In the genomic region with DNA sequence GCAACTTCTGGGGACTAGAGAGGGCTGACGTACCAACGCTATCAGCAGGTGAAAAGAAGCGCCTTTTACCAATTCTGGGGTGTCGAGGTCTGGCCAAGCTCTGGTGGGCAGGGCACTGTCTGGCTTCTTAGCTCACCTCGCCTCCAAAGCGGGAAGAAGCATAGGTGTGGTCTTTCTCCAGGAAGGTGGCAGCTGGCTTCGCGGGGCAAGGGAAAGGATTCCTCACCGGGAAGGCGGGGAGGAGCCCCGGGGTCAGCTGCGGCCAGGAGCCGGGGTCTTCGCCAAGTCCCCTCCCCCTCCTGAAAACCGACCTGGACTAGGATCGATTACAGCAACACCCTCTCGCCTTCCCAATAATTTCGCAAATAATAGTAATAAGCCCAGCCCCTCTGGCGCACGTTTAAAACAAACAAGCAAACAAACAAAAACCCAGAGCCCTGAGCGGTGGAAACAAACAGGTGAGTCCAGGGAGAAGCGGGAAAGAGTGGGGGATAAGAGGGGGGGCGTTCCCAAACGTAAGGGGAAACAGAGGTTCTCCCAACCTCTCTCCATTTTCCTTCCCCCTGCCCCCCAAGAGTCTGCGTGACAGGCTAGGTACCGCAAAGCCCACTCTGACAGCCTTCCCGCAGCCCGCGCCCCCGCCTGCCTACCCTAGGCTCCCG, we compare ENCODE assay signal across 8 mouse cellular contexts.
A peak's percentile ranks its signal among the peaks of the same experiment; 100 is the strongest.
DNase-seq lines count a peak whose midpoint lies in the region; ATAC-seq and TF ChIP-seq lines count a peak whose summit lies in the region.

No protein-coding gene starts in this region.

- H3K79me2 ChIP-seq in MEL (ENCODE audit: control insufficient read depth, insufficient read depth, low read length, poor library complexity), result peaks cover 9% of the 10 kb centered on the region; the same call in 1 of the 2 replicates

- H3K4me1 ChIP-seq in MEL (ENCODE audit: control insufficient read depth in 1 of 2, insufficient read depth in 2 of 2, low read length in 2 of 2), result peaks cover 2 to 9% of the 10 kb centered on the region in 2 experiments; a peak in 3 of 4 replicates
- H3K4me1 ChIP-seq in bone marrow macrophage, adult 2 months (ENCODE audit: control insufficient read depth, insufficient read depth, low read length), result peaks cover 15% of the 10 kb centered on the region
- peaks cover 41% of the 10 kb centered on the region for H3K4me1 ChIP-seq in erythroblast, embryonic 14.5 days (ENCODE audit: control insufficient read depth)
- peaks cover 14% of the 10 kb centered on the region for H3K4me1 ChIP-seq in heart, embryonic 16.5 days (ENCODE audit: control insufficient read depth, insufficient read depth, low read length)

- H3K4me2 ChIP-seq in heart, embryonic 16.5 days (ENCODE audit: low read depth, low read length), result peak overlapping the region; percentile 98

- peak overlapping the region; percentile 97 for H3K27ac ChIP-seq in MEL (ENCODE audit: control insufficient read depth, low read depth, low read length)
- peak overlapping the region; percentile 94 for H3K27ac ChIP-seq in bone marrow macrophage, adult 2 months (ENCODE audit: insufficient read depth, low read depth, low read length)
- peak overlapping the region; percentile 93 for H3K27ac ChIP-seq in heart, embryonic 16.5 days (ENCODE audit: low read length)

- no peaks in the 10 kb centered on the region for H3K9me3 ChIP-seq in MEL (replicated peaks; ENCODE audit: insufficient read depth, low read length)
- no peaks in the 10 kb centered on the region for H3K9me3 ChIP-seq in erythroblast, embryonic 14.5 days (ENCODE audit: control insufficient read depth, low read length)
- H3K9me3 ChIP-seq in heart, embryonic 16.5 days (replicated peaks; ENCODE audit: control insufficient read depth, low read length), result no peaks in the 10 kb centered on the region

- peak overlapping the region; percentile 87 for H3K9ac ChIP-seq in MEL (ENCODE audit: control insufficient read depth, low read depth, low read length, poor library complexity, severe bottlenecking)
- H3K9ac ChIP-seq in heart, embryonic 16.5 days (ENCODE audit: low read length), result peak overlapping the region; percentile 77

- TF ChIP-seq CTCF in MEL (IDR thresholded peaks at IDR 0.05 in 2 of 3, conservative IDR thresholded peaks at IDR 0.05 in 1 of 3; ENCODE audit: control insufficient read depth in 1 of 3, insufficient read depth in 1 of 3, low read depth in 2 of 3, low read length in 3 of 3, poor library complexity in 1 of 3, severe bottlenecking in 1 of 3), result no peak
- no peak for TF ChIP-seq CTCF in bone marrow macrophage, adult 2 months (IDR thresholded peaks at IDR 0.05; ENCODE audit: low read depth, low read length)

- ATAC-seq in heart, embryonic 16.5 days (replicated peaks; ENCODE audit: extremely low read depth, insufficient read depth, low FRiP score), result no peak
- ATAC-seq in megakaryocyte-erythroid progenitor cell, adult 5-6 weeks (replicated peaks; ENCODE audit: low FRiP score, low TSS enrichment, poor library complexity, severe bottlenecking), result 0 out of 2 replicates have a peak, but pooled peaks have one; percentile 16
- ATAC-seq in megakaryocyte progenitor cell, adult 5-6 weeks (replicated peaks; ENCODE audit: poor library complexity), result no peak

- TF ChIP-seq RAD21 in MEL (IDR thresholded peaks at IDR 0.05; ENCODE audit: low read depth, low read length), result no peak

- no peak for TF ChIP-seq POLR2A in MEL (IDR thresholded peaks at IDR 0.05; ENCODE audit: control insufficient read depth in 1 of 2, insufficient read depth in 1 of 2, low read depth in 1 of 2, low read length in 2 of 2, poor library complexity in 1 of 2)
- TF ChIP-seq POLR2A in bone marrow macrophage, adult 2 months (IDR thresholded peaks at IDR 0.05; ENCODE audit: borderline replicate concordance, low read depth, low read length), result no peak

- DNase-seq in MEL (ENCODE audit: low read depth, low spot score), result peak; percentile 39
- DNase-seq in kidney, postnatal 25 days, result peak; percentile 59 to 84
- peak; percentile 35 for DNase-seq in spleen, adult 12 weeks (ENCODE audit: low spot score)

- H3K27me3 ChIP-seq in MEL (ENCODE audit: control insufficient read depth in 1 of 2, insufficient read depth in 2 of 2, low read length in 2 of 2), result no peaks in the 10 kb centered on the region
- peaks cover 29% of the 10 kb centered on the region for H3K27me3 ChIP-seq in erythroblast, embryonic 14.5 days (ENCODE audit: control insufficient read depth)
- no peaks in the 10 kb centered on the region for H3K27me3 ChIP-seq in heart, embryonic 16.5 days (ENCODE audit: control insufficient read depth, insufficient read depth, low read length)

- H3K36me3 ChIP-seq in MEL (ENCODE audit: control insufficient read depth in 1 of 2, insufficient read depth in 2 of 2, low read length in 2 of 2), result peaks cover 0 to 15% of the 10 kb centered on the region in 2 experiments; a peak in 2 of 4 replicates
- H3K36me3 ChIP-seq in erythroblast, embryonic 14.5 days (ENCODE audit: control insufficient read depth), result peaks cover 2% of the 10 kb centered on the region; the same call in 1 of the 2 replicates
- no peaks in the 10 kb centered on the region for H3K36me3 ChIP-seq in heart, embryonic 16.5 days (ENCODE audit: control insufficient read depth, insufficient read depth)

- no peak for TF ChIP-seq EP300 in MEL (IDR thresholded peaks at IDR 0.05; ENCODE audit: low read depth in 1 of 2, low read length in 2 of 2)

- WGBS in heart, embryonic 16.5 days, result 1% methylated on average over 30 of the region's 31 CpGs

- H3K4me3 ChIP-seq in MEL (ENCODE audit: control insufficient read depth in 1 of 2, insufficient read depth in 1 of 2, low read depth in 2 of 2, low read length in 2 of 2), result peak overlapping the region; percentile 85 to 94
- H3K4me3 ChIP-seq in bone marrow macrophage, adult 2 months (ENCODE audit: insufficient read depth, low read length), result peak overlapping the region; percentile 96
- peak overlapping the region; percentile 76 for H3K4me3 ChIP-seq in erythroblast, embryonic 14.5 days (replicated peaks)
- peak overlapping the region; percentile 79 for H3K4me3 ChIP-seq in heart, embryonic 16.5 days (ENCODE audit: low read length)

TF ChIP-seq in MEL, 35 proteins besides CTCF, POLR2A, EP300 and RAD21:
- no peak for TF ChIP-seq GABPA (IDR thresholded peaks at IDR 0.05; ENCODE audit: low read depth, low read length)
- no peak for TF ChIP-seq MYB (IDR thresholded peaks at IDR 0.05; ENCODE audit: low read depth, low read length)
- TF ChIP-seq NELFE (IDR thresholded peaks at IDR 0.05; ENCODE audit: low read depth, low read length), result no peak
- TF ChIP-seq ZMIZ1 (IDR thresholded peaks at IDR 0.05; ENCODE audit: low read depth, low read length), result no peak
- TF ChIP-seq MAFK (IDR thresholded peaks at IDR 0.05; ENCODE audit: borderline replicate concordance, low read depth, low read length), result no peak
- no peak for TF ChIP-seq TBP (IDR thresholded peaks at IDR 0.05; ENCODE audit: low read depth, low read length)
- no peak for TF ChIP-seq KAT2A (conservative IDR thresholded peaks at IDR 0.05; ENCODE audit: low read depth, low read length)
- TF ChIP-seq ZNF384 (IDR thresholded peaks at IDR 0.05; ENCODE audit: low read depth, low read length), result no peak
- TF ChIP-seq MXI1 (IDR thresholded peaks at IDR 0.05; ENCODE audit: low read depth, low read length), result no peak
